Mouse (Mus musculus) midbrain, postnatal 0 days (tissue): ENCODE data around the gene Prex1. TPM values are rescaled to one million over a fixed set of nuclear protein-coding genes. Genes with fewer than 3 reads are reported as not detected.
A peak's percentile ranks its signal among the peaks of the same experiment; 100 is the strongest.

Experiments used
- ATAC-seq: fragments of 200-750 bp; cut with Nextera tagmentation; 2 replicates; pipeline ENCODE4 v1.8.0; 2017; ENCODE audit warnings: moderate number of reproducible peaks, mild to moderate bottlenecking, moderate TSS enrichment, moderate library complexity; ENCODE audit not compliant: low FRiP score
- DNase-seq: peaks from one replicate; pipeline ENCODE4 v3.0.0-alpha.2; 2015; ENCODE audit warnings: low spot score
- H3K27ac ChIP-seq: fragments of 300-500 bp; sonication (generic); 2 replicates; pipeline ENCODE4 v1.5.1; 2014; ENCODE audit warnings: low read depth, mild to moderate bottlenecking, low read length, mixed read lengths
- H3K27me3 ChIP-seq: fragments of 300-500 bp; sonication (generic); 2 replicates; pipeline ENCODE4 v1.6.1; 2014; ENCODE audit warnings: low read length, control low read depth, mixed read lengths; ENCODE audit not compliant: insufficient read depth
- H3K36me3 ChIP-seq: fragments of 300-500 bp; sonication (generic); 2 replicates; pipeline ENCODE4 v1.6.1; 2014; ENCODE audit warnings: low read length, control low read depth, mixed read lengths; ENCODE audit not compliant: insufficient read depth
- H3K4me1 ChIP-seq: fragments of 300-500 bp; sonication (generic); 2 replicates; pipeline ENCODE4 v1.6.1; 2014; ENCODE audit warnings: mild to moderate bottlenecking, control low read depth, antibody characterized with exemption, low read length, mixed read lengths; ENCODE audit not compliant: insufficient read depth
- H3K4me2 ChIP-seq: fragments of 300-500 bp; sonication (generic); 2 replicates; pipeline ENCODE4 v1.6.1; 2014; ENCODE audit warnings: low read depth, mild to moderate bottlenecking, low read length, mixed read lengths; ENCODE audit not compliant: poor library complexity, severe bottlenecking
- H3K4me3 ChIP-seq: fragments of 300-500 bp; sonication (generic); 2 replicates; pipeline ENCODE4 v1.5.1; 2014; ENCODE audit warnings: low read depth, mild to moderate bottlenecking, low read length, moderate library complexity
- H3K9ac ChIP-seq: fragments of 300-500 bp; sonication (generic); replicated peaks from 2 replicates; pipeline ENCODE4 v1.6.1; 2014; ENCODE audit warnings: mild to moderate bottlenecking, low read length, moderate library complexity, mixed read lengths; ENCODE audit not compliant: poor library complexity, severe bottlenecking
- H3K9me3 ChIP-seq: fragments of 300-500 bp; sonication (generic); 2 replicates; pipeline ENCODE4 v1.6.1; 2016; ENCODE audit warnings: low read length, control low read depth
- CTCF ChIP-seq: IDR thresholded peaks from 2 replicates; pipeline ENCODE4 v1.5.1; 2016; ENCODE audit warnings: antibody characterized with exemption, mild to moderate bottlenecking
- WGBS: fragments of 180-500 bp; shearing (Covaris S2); extraction: QIAGEN DNeasy Blood & Tissue Kit; methylation state at CpG from one replicate; pipeline ENCODE4 v1.1.7; 2014; 5-methylcytosine and 5-hydroxymethylcytosine counted together
- polyA plus RNA-seq: library from polyadenylated mRNA; unstranded; fragments of >200 nt; fragmentation: Nextera tagmentation; extraction: Ambion mirVana; gene quantifications from 2 replicates; pipeline ENCODE4 v1.2.1, GENCODE M21; 2015
- total RNA-seq: library from RNA; depleted of rRNA; stranded (reverse); fragments of >200 nt; gene quantifications from 2 replicates; pipeline ENCODE4 v1.2.3, GENCODE M21; 2014

Gene Prex1
- total and polyA plus RNA-seq, 2 experiments from 2014 or later: 17.4 to 53.8 TPM

DNA sequence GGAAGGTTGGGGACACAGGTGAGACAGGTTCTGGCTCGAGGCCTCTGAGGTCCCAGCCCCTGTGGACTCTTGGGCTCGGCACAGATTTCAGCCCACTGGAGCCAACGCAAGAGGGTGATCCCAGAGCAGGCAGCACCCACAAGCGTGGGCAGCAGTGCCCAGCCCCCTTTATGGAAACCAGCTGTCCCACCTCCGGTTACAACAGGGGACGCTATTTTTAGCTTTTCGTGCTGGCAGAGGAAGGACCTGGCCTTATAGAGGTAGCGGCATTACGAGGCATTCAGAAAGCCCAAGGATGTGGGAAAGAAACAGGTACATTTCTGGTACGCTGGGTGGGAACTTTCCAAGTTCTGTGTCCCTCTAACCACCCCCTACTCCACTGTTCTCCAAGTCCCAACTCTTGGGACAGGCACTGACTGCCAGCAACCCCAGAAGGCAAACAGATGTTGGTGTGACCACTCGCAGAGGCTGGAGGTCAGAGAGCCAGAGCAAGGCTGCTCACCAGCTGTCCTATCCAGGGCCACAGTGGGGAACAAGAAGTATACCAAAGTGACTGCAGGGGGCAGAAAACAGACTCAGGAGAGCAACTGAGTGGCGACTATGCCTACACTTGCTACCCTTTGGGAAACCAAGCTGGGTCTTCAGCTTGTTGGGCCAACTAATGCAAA lies 108.3 kb downstream of the Prex1 start:
- H3K4me2 ChIP-seq: no peak overlapping the region
- no peak for ATAC-seq
- 86% methylated on average over 12 of the region's 12 CpGs for WGBS

DNA sequence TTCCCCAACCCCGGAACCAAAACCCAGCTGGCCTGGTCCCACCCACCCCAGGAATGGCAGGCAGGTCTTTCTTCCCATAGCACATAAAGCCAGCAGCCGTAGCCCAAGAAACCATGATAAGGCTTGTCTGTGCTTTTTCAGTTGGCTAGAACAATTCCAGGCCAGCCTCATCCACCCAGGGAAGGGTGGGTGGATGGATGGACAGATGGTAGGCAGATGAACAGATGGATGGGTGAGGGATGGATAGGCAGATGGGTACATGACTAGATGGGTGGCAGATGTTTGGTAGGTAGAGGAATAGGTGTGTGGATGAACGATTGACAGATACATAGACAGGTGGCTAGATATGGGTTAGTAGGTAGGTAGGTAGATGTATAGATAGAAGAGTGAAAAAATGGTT lies 110.7 kb downstream of the Prex1 start:
- no peak for TF ChIP-seq CTCF
- no peaks in the 10 kb centered on the region for H3K4me1 ChIP-seq
- WGBS: 97% methylated on average over 3 of the region's 3 CpGs
- no peaks in the 10 kb centered on the region for H3K27me3 ChIP-seq
- ATAC-seq: no peak
- no peaks in the 10 kb centered on the region for H3K9me3 ChIP-seq
- no peak overlapping the region for H3K4me2 ChIP-seq
- H3K36me3 ChIP-seq: no peaks in the 10 kb centered on the region
- no peak overlapping the region for H3K9ac ChIP-seq
- DNase-seq: no peak
- H3K4me3 ChIP-seq: no peak overlapping the region
- no peak overlapping the region for H3K27ac ChIP-seq

More for the DNA sequence above, 108.3 kb downstream of the Prex1 start:
- peak; percentile 2; the same call in 1 of the 2 replicates for TF ChIP-seq CTCF
- no peak overlapping the region for H3K9ac ChIP-seq
- H3K27ac ChIP-seq: no peak overlapping the region
- no peaks in the 10 kb centered on the region for H3K36me3 ChIP-seq
- H3K9me3 ChIP-seq: no peaks in the 10 kb centered on the region
- no peak for DNase-seq
- no peak overlapping the region for H3K4me3 ChIP-seq
- no peaks in the 10 kb centered on the region for H3K27me3 ChIP-seq
- no peaks in the 10 kb centered on the region for H3K4me1 ChIP-seq

DNA sequence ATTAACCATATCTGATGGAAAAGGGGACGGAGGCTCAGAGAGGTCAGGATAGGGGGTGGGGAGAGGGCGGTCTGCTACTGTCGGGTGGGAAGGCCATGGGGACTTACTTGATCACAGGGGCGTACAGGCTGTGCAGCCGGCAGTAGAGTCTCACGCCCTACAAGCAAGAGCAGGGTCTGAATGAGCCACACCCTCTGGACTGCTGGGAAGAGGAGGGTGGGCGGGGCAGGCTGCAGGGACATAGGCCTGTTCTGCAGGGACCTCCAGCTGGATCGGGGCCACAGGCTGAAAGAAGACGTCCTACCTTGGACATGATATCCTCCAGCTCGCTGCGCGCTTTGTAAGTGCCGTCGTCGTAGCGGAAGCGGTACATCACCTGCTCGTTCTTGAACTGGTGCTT lies 112.2 kb downstream of the Prex1 start:
- Histone ChIP-seq H3K4me1 (no peaks in the 10 kb centered on the region), H3K4me2 (no peak overlapping the region), H3K27me3 (no peaks in the 10 kb centered on the region), H3K4me3 (no peak overlapping the region), H3K36me3 (no peaks in the 10 kb centered on the region), H3K9me3 (no peaks in the 10 kb centered on the region), H3K27ac (no peak overlapping the region), H3K9ac (no peak overlapping the region)
- TF ChIP-seq CTCF: no peak
- no peak for DNase-seq
- 92% methylated on average over 18 of the region's 18 CpGs for WGBS
- no peak for ATAC-seq

DNA sequence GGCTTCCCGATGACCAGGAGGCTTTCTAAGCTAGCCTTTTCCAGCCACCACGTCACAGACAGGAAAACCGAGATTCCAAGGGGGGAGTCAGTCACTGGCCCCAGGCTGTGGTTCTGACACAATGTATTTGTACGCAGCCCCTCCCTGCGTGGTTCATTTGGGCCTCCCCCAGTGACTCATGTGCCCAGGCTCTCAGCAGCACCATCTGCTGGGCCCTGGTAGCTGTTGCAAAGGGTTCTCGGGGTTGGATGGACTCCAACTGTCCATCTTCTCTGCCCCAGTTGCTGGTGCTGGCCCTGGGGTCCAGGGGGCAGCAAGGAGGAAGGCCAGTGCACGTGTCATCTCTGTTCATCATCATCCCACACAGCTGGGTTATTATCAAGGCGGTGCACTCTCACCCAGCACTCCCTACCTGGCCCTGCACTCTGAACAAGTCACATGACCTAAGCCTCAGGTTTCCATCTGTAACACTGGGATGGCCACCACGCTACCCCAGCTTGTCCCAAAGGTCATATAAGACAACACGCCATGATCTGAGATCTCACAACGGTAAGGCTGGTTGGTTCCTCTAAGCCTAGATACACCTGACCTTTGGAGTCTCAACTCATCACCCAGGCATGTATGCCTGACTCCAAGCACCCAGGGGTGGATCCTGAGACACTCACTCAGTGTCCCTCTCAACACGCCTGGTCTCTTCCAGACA lies 115.0 kb downstream of the Prex1 start:
- Histone ChIP-seq H3K36me3 (peaks cover 2% of the 10 kb centered on the region), H3K4me3 (no peak overlapping the region), H3K27ac (no peak overlapping the region), H3K9ac (no peak overlapping the region), H3K4me2 (no peak overlapping the region), H3K4me1 (no peaks in the 10 kb centered on the region), H3K9me3 (no peaks in the 10 kb centered on the region), H3K27me3 (no peaks in the 10 kb centered on the region)
- 90% methylated on average over 12 of the region's 12 CpGs for WGBS
- TF ChIP-seq CTCF: peak; percentile 36
- DNase-seq (no peak), ATAC-seq (no peak)

- H3K27me3 ChIP-seq: no peaks in the 10 kb centered on the region
- 84% methylated on average over 6 of the region's 6 CpGs for WGBS
- H3K4me1 ChIP-seq: no peaks in the 10 kb centered on the region
- peaks cover 6% of the 10 kb centered on the region for H3K36me3 ChIP-seq
- TF ChIP-seq CTCF: no peak
- no peak overlapping the region for H3K4me3 ChIP-seq
- no peaks in the 10 kb centered on the region for H3K9me3 ChIP-seq
- ATAC-seq (no peak), DNase-seq (no peak)
- no peak overlapping the region for H3K4me2 ChIP-seq
- no peak overlapping the region for H3K27ac ChIP-seq
- H3K9ac ChIP-seq: no peak overlapping the region
Measured at GRCm38 (mm10) chr2:166597763-166598162, 115.9 kb downstream of the Prex1 start.
